Mouse (Mus musculus): ENCODE data around the gene Epb41l2. TPM values are rescaled to one million over a fixed set of nuclear protein-coding genes. Genes with fewer than 3 reads are reported as not detected.

The Epb41l2 gene
- total and polyA plus RNA-seq, 2 experiments from 2014 or later: 21.6 to 50.1 TPM

GRCm38 (mm10) chr10:25365708-25366107 is 6.1 kb downstream of the Epb41l2 start:
- no peak overlapping the region for H3K4me2 ChIP-seq (ENCODE audit: low read depth, low read length)

GRCm38 (mm10) chr10:25366691-25367090 is 7.1 kb downstream of the Epb41l2 start:
- no peak overlapping the region for H3K4me2 ChIP-seq (ENCODE audit: low read depth, low read length)
- no peak overlapping the region for H3K9ac ChIP-seq (replicated peaks; ENCODE audit: low read depth, low read length)
- TF ChIP-seq CTCF (IDR thresholded peaks at IDR 0.05; ENCODE audit: low read depth): no peak
- TF ChIP-seq EP300 (IDR thresholded peaks at IDR 0.05; ENCODE audit: low read depth): no peak
- H3K4me1 ChIP-seq (ENCODE audit: control insufficient read depth, insufficient read depth): peaks cover 30% of the 10 kb centered on the region
- H3K27me3 ChIP-seq (ENCODE audit: control insufficient read depth, insufficient read depth, low read length): no peaks in the 10 kb centered on the region
- no peak overlapping the region for H3K4me3 ChIP-seq (ENCODE audit: low read depth, low read length)
- no peaks in the 10 kb centered on the region for H3K9me3 ChIP-seq (replicated peaks; ENCODE audit: control insufficient read depth, low read length)
- no peak overlapping the region for H3K27ac ChIP-seq (ENCODE audit: low read depth)
- ATAC-seq (ENCODE audit: insufficient read depth, low read depth) (no peak), DNase-seq (ENCODE audit: low spot score) (no peak)
- 58% methylated on average over 5 of the region's 5 CpGs for WGBS
- no peaks in the 10 kb centered on the region for H3K36me3 ChIP-seq (replicated peaks; ENCODE audit: control insufficient read depth, insufficient read depth, low read length)

More at GRCm38 (mm10) chr10:25365708-25366107, 6.1 kb downstream of the Epb41l2 start:
- no peak overlapping the region for H3K9ac ChIP-seq (replicated peaks; ENCODE audit: low read depth, low read length)
- 25% methylated on average over 7 of the region's 7 CpGs for WGBS
- ATAC-seq (ENCODE audit: insufficient read depth, low read depth): no peak
- no peaks in the 10 kb centered on the region for H3K9me3 ChIP-seq (replicated peaks; ENCODE audit: control insufficient read depth, low read length)
- H3K27ac ChIP-seq (ENCODE audit: low read depth): no peak overlapping the region
- no peak overlapping the region for H3K4me3 ChIP-seq (ENCODE audit: low read depth, low read length)
- H3K4me1 ChIP-seq (ENCODE audit: control insufficient read depth, insufficient read depth): peaks cover 27% of the 10 kb centered on the region
- no peak for DNase-seq (ENCODE audit: low spot score)
- H3K27me3 ChIP-seq (ENCODE audit: control insufficient read depth, insufficient read depth, low read length): no peaks in the 10 kb centered on the region
- TF ChIP-seq EP300 (IDR thresholded peaks at IDR 0.05; ENCODE audit: low read depth) (no peak), CTCF (IDR thresholded peaks at IDR 0.05; ENCODE audit: low read depth) (no peak)
- no peaks in the 10 kb centered on the region for H3K36me3 ChIP-seq (replicated peaks; ENCODE audit: control insufficient read depth, insufficient read depth, low read length)

- H3K36me3 ChIP-seq (replicated peaks; ENCODE audit: control insufficient read depth, insufficient read depth, low read length): no peaks in the 10 kb centered on the region
- no peaks in the 10 kb centered on the region for H3K9me3 ChIP-seq (replicated peaks; ENCODE audit: control insufficient read depth, low read length)
- TF ChIP-seq CTCF (IDR thresholded peaks at IDR 0.05; ENCODE audit: low read depth) (no peak), EP300 (IDR thresholded peaks at IDR 0.05; ENCODE audit: low read depth) (no peak)
- peaks cover 33% of the 10 kb centered on the region for H3K4me1 ChIP-seq (ENCODE audit: control insufficient read depth, insufficient read depth)
- DNase-seq (ENCODE audit: low spot score) (no peak), ATAC-seq (ENCODE audit: insufficient read depth, low read depth) (no peak)
- H3K4me3 ChIP-seq (ENCODE audit: low read depth, low read length): no peak overlapping the region
- H3K27ac ChIP-seq (ENCODE audit: low read depth): no peak overlapping the region
- H3K4me2 ChIP-seq (ENCODE audit: low read depth, low read length): no peak overlapping the region
- H3K9ac ChIP-seq (replicated peaks; ENCODE audit: low read depth, low read length): no peak overlapping the region
- no peaks in the 10 kb centered on the region for H3K27me3 ChIP-seq (ENCODE audit: control insufficient read depth, insufficient read depth, low read length)
- WGBS: 86% methylated on average over 3 of the region's 3 CpGs
Observed at GRCm38 (mm10) chr10:25368928-25369327, 9.3 kb downstream of the Epb41l2 start.

GRCm38 (mm10) chr10:25369691-25370090 is 10.1 kb downstream of the Epb41l2 start:
- Histone ChIP-seq H3K4me2 (ENCODE audit: low read depth, low read length) (no peak overlapping the region), H3K9me3 (replicated peaks; ENCODE audit: control insufficient read depth, low read length) (no peaks in the 10 kb centered on the region), H3K36me3 (replicated peaks; ENCODE audit: control insufficient read depth, insufficient read depth, low read length) (no peaks in the 10 kb centered on the region), H3K9ac (replicated peaks; ENCODE audit: low read depth, low read length) (no peak overlapping the region; the same call in 1 of the 2 replicates), H3K27me3 (ENCODE audit: control insufficient read depth, insufficient read depth, low read length) (no peaks in the 10 kb centered on the region), H3K4me1 (ENCODE audit: control insufficient read depth, insufficient read depth) (peaks cover 33% of the 10 kb centered on the region), H3K4me3 (ENCODE audit: low read depth, low read length) (no peak overlapping the region), H3K27ac (ENCODE audit: low read depth) (peak overlapping the region; percentile 40; the same call in 1 of the 2 replicates)
- DNase-seq (ENCODE audit: low spot score): no peak
- 83% methylated on average over 9 of the region's 9 CpGs for WGBS
- ATAC-seq (ENCODE audit: insufficient read depth, low read depth): no peak
- no peak for TF ChIP-seq EP300 (IDR thresholded peaks at IDR 0.05; ENCODE audit: low read depth)
- TF ChIP-seq CTCF (IDR thresholded peaks at IDR 0.05; ENCODE audit: low read depth): no peak

GRCm38 (mm10) chr10:25371336-25371735 is 11.7 kb downstream of the Epb41l2 start:
- DNase-seq (ENCODE audit: low spot score) (no peak), ATAC-seq (ENCODE audit: insufficient read depth, low read depth) (no peak)
- no peaks in the 10 kb centered on the region for H3K36me3 ChIP-seq (replicated peaks; ENCODE audit: control insufficient read depth, insufficient read depth, low read length)
- no peak overlapping the region for H3K4me3 ChIP-seq (ENCODE audit: low read depth, low read length)
- H3K27me3 ChIP-seq (ENCODE audit: control insufficient read depth, insufficient read depth, low read length): no peaks in the 10 kb centered on the region
- no peak overlapping the region for H3K9ac ChIP-seq (replicated peaks; ENCODE audit: low read depth, low read length)
- H3K4me2 ChIP-seq (ENCODE audit: low read depth, low read length): peak overlapping the region; percentile 30; the same call in 1 of the 2 replicates
- WGBS: 74% methylated on average over 2 of the region's 2 CpGs
- H3K4me1 ChIP-seq (ENCODE audit: control insufficient read depth, insufficient read depth): peaks cover 27% of the 10 kb centered on the region
- no peak overlapping the region for H3K27ac ChIP-seq (ENCODE audit: low read depth)
- TF ChIP-seq CTCF (IDR thresholded peaks at IDR 0.05; ENCODE audit: low read depth) (no peak), EP300 (IDR thresholded peaks at IDR 0.05; ENCODE audit: low read depth) (no peak)
- H3K9me3 ChIP-seq (replicated peaks; ENCODE audit: control insufficient read depth, low read length): no peaks in the 10 kb centered on the region

GRCm38 (mm10) chr10:25371915-25372371 is 12.3 kb downstream of the Epb41l2 start:
- H3K4me3 ChIP-seq (ENCODE audit: low read depth, low read length): no peak overlapping the region
- TF ChIP-seq EP300 (IDR thresholded peaks at IDR 0.05; ENCODE audit: low read depth) (no peak), CTCF (IDR thresholded peaks at IDR 0.05; ENCODE audit: low read depth) (no peak)
- no peaks in the 10 kb centered on the region for H3K27me3 ChIP-seq (ENCODE audit: control insufficient read depth, insufficient read depth, low read length)
- H3K36me3 ChIP-seq (replicated peaks; ENCODE audit: control insufficient read depth, insufficient read depth, low read length): 0 out of 2 replicates have a peak, but pooled peaks cover 4% of the 10 kb centered on the region
- H3K4me1 ChIP-seq (ENCODE audit: control insufficient read depth, insufficient read depth): peaks cover 27% of the 10 kb centered on the region
- 16% methylated on average over 3 of the region's 3 CpGs for WGBS
- H3K27ac ChIP-seq (ENCODE audit: low read depth): peak overlapping the region; percentile 34; the same call in 1 of the 2 replicates
- no peaks in the 10 kb centered on the region for H3K9me3 ChIP-seq (replicated peaks; ENCODE audit: control insufficient read depth, low read length)
- DNase-seq (ENCODE audit: low spot score) (no peak), ATAC-seq (ENCODE audit: insufficient read depth, low read depth) (no peak)
- peak overlapping the region; percentile 30; the same call in 1 of the 2 replicates for H3K4me2 ChIP-seq (ENCODE audit: low read depth, low read length)
- H3K9ac ChIP-seq (replicated peaks; ENCODE audit: low read depth, low read length): no peak overlapping the region
